11 mouse cellular contexts compared by ENCODE assay signal in genomic region chr5:15457865-15458571, GRCm38 (mm10). TPM values are rescaled to one million over a fixed set of nuclear protein-coding genes. Genes with fewer than 3 reads are reported as not detected.
"Had no signal": no experiment of that assay in that cellular context is flagged by ENCODE, and none has a peak within 500 bp of the region (broad histone marks: within the 10 kb centered on the region; RNA-seq: fewer than 3 reads in every experiment).

No protein-coding gene starts in this region.

RNA-seq across cellular contexts. Expression of gene Gm21149, which starts 18.3 kb away (rescaled TPM):
- polyA plus RNA-seq: intestine, embryonic 16.5 days; kidney, embryonic 16.5 days; large intestine, adult 2 months; limb, embryonic 12.5 days; liver, embryonic 13.5 days; liver, embryonic 16.5 days; lung, postnatal 0 days; macrophage; midbrain, embryonic 13.5 days; neural tube, embryonic 13.5 days; stomach, embryonic 15.5 days had no signal
